Mouse (Mus musculus) intestine, postnatal 0 days (tissue): ENCODE data around the gene Fxyd3. TPM values are rescaled to one million over a fixed set of nuclear protein-coding genes. Genes with fewer than 3 reads are reported as not detected.

Experiments used
- ATAC-seq: fragments of 200-750 bp; cut with Nextera tagmentation; 2 replicates; pipeline ENCODE4 v1.8.0; 2017; ENCODE audit warnings: mild to moderate bottlenecking, moderate TSS enrichment, moderate library complexity
- H3K27ac ChIP-seq: fragments of 300-500 bp; sonication (generic); 2 replicates; pipeline ENCODE4 v1.5.1; 2014; ENCODE audit warnings: mild to moderate bottlenecking, low read depth, low read length, moderate library complexity
- H3K27me3 ChIP-seq: fragments of 300-500 bp; sonication (generic); replicated peaks from 2 replicates; pipeline ENCODE4 v1.6.1; 2014; ENCODE audit warnings: low read length, mixed read lengths; ENCODE audit not compliant: control insufficient read depth, insufficient read depth
- H3K36me3 ChIP-seq: fragments of 300-500 bp; sonication (generic); 2 replicates; pipeline ENCODE4 v1.6.1; 2014; ENCODE audit warnings: mild to moderate bottlenecking, moderate library complexity; ENCODE audit not compliant: control insufficient read depth, insufficient read depth
- H3K4me1 ChIP-seq: fragments of 300-500 bp; sonication (generic); replicated peaks from 2 replicates; pipeline ENCODE4 v1.6.1; 2014; ENCODE audit warnings: antibody characterized with exemption, low read length, mixed read lengths; ENCODE audit not compliant: control insufficient read depth, insufficient read depth
- H3K4me2 ChIP-seq: fragments of 300-500 bp; sonication (generic); replicated peaks from 2 replicates; pipeline ENCODE4 v1.6.1; 2014; ENCODE audit warnings: low read depth, mild to moderate bottlenecking, moderate library complexity
- H3K4me3 ChIP-seq: fragments of 300-500 bp; sonication (generic); 2 replicates; pipeline ENCODE4 v1.5.1; 2014; ENCODE audit warnings: low read depth, low read length
- H3K9ac ChIP-seq: fragments of 300-500 bp; sonication (generic); 2 replicates; pipeline ENCODE4 v1.6.1; 2014; ENCODE audit warnings: mild to moderate bottlenecking, low read depth, low read length
- H3K9me3 ChIP-seq: fragments of 300-500 bp; sonication (generic); 2 replicates; pipeline ENCODE4 v1.6.1; 2016; ENCODE audit warnings: mixed run types; ENCODE audit not compliant: control insufficient read depth
- CTCF ChIP-seq: sonication (generic); IDR thresholded peaks from 2 replicates; pipeline ENCODE4 v1.5.1; 2016; ENCODE audit warnings: low read depth, mild to moderate bottlenecking, control low read depth, antibody characterized with exemption, moderate library complexity
- WGBS: fragments of 180-500 bp; shearing (Covaris S2); extraction: QIAGEN DNeasy Blood & Tissue Kit; methylation state at CpG from one replicate; pipeline ENCODE4 v1.1.7; 2014; 5-methylcytosine and 5-hydroxymethylcytosine counted together
- microRNA-seq: library from miRNA; unstranded; fragments of <30 nt; microRNA quantifications from one replicate; pipeline ENCODE4, GENCODE M21; 2016
- polyA plus RNA-seq: library from polyadenylated mRNA; unstranded; fragments of >200 nt; fragmentation: Nextera tagmentation; extraction: Ambion mirVana; gene quantifications from 2 replicates; pipeline ENCODE4 v1.2.1, GENCODE M21; 2015

Gene Fxyd3
- polyA plus RNA-seq, 1 experiment from 2014 or later = 48.0 TPM

- Histone ChIP-seq H3K9me3 (no peaks in the 10 kb centered on the region), H3K4me2 (no peak overlapping the region), H3K36me3 (no peaks in the 10 kb centered on the region), H3K4me1 (no peaks in the 10 kb centered on the region), H3K27ac (no peak overlapping the region), H3K27me3 (no peaks in the 10 kb centered on the region), H3K4me3 (no peak overlapping the region), H3K9ac (no peak overlapping the region)
- ATAC-seq = no peak
- TF ChIP-seq CTCF = no peak
- 75% methylated on average over 11 of the region's 11 CpGs for WGBS
Observed at GRCm38 (mm10) chr7:31035291-31035690, 41.2 kb downstream of the Fxyd3 start.

- no peak overlapping the region for H3K4me2 ChIP-seq
- peak; percentile 58 for TF ChIP-seq CTCF
- H3K27me3 ChIP-seq = no peaks in the 10 kb centered on the region
- H3K9ac ChIP-seq = no peak overlapping the region
- 60% methylated on average over 11 of the region's 11 CpGs for WGBS
- H3K4me1 ChIP-seq = no peaks in the 10 kb centered on the region
- 0 out of 2 replicates have a peak, but pooled peaks have one; percentile 31 for ATAC-seq
- no peak overlapping the region for H3K27ac ChIP-seq
- no peaks in the 10 kb centered on the region for H3K36me3 ChIP-seq
- H3K9me3 ChIP-seq = no peaks in the 10 kb centered on the region
- no peak overlapping the region for H3K4me3 ChIP-seq
Observed at GRCm38 (mm10) chr7:31034789-31035188, 41.7 kb downstream of the Fxyd3 start.

- 47% methylated on average over 9 of the region's 9 CpGs for WGBS
- no peaks in the 10 kb centered on the region for H3K4me1 ChIP-seq
- ATAC-seq = no peak
Observed at GRCm38 (mm10) chr7:31033409-31034165, 42.9 kb downstream of the Fxyd3 start.

GRCm38 (mm10) chr7:31031731-31032130, 44.8 kb downstream of the Fxyd3 start:
- no peak for TF ChIP-seq CTCF
- no peak for ATAC-seq
- 85% methylated on average over 7 of the region's 7 CpGs for WGBS

More at GRCm38 (mm10) chr7:31033409-31034165, 42.9 kb downstream of the Fxyd3 start:
- no peaks in the 10 kb centered on the region for H3K27me3 ChIP-seq
- H3K9ac ChIP-seq = no peak overlapping the region
- H3K36me3 ChIP-seq = no peaks in the 10 kb centered on the region
- no peak for TF ChIP-seq CTCF
- H3K4me2 ChIP-seq = no peak overlapping the region
- H3K27ac ChIP-seq = no peak overlapping the region
- H3K9me3 ChIP-seq = no peaks in the 10 kb centered on the region
- no peak overlapping the region for H3K4me3 ChIP-seq

GRCm38 (mm10) chr7:31030717-31031116, 45.8 kb downstream of the Fxyd3 start:
- no peaks in the 10 kb centered on the region for H3K27me3 ChIP-seq
- H3K4me2 ChIP-seq = no peak overlapping the region
- H3K4me1 ChIP-seq = no peaks in the 10 kb centered on the region
- no peaks in the 10 kb centered on the region for H3K9me3 ChIP-seq
- WGBS = 61% methylated on average over 2 of the region's 2 CpGs
- no peak overlapping the region for H3K9ac ChIP-seq
- no peak for ATAC-seq
- no peak overlapping the region for H3K27ac ChIP-seq
- TF ChIP-seq CTCF = no peak
- H3K4me3 ChIP-seq = no peak overlapping the region
- H3K36me3 ChIP-seq = no peaks in the 10 kb centered on the region

More at GRCm38 (mm10) chr7:31031731-31032130, 44.8 kb downstream of the Fxyd3 start:
- no peaks in the 10 kb centered on the region for H3K9me3 ChIP-seq
- H3K9ac ChIP-seq = no peak overlapping the region
- no peaks in the 10 kb centered on the region for H3K36me3 ChIP-seq
- no peak overlapping the region for H3K27ac ChIP-seq
- no peak overlapping the region for H3K4me3 ChIP-seq
- no peak overlapping the region for H3K4me2 ChIP-seq
- H3K4me1 ChIP-seq = no peaks in the 10 kb centered on the region
- no peaks in the 10 kb centered on the region for H3K27me3 ChIP-seq

- no peaks in the 10 kb centered on the region for H3K36me3 ChIP-seq
- H3K4me3 ChIP-seq = no peak overlapping the region
- no peaks in the 10 kb centered on the region for H3K4me1 ChIP-seq
- H3K9ac ChIP-seq = no peak overlapping the region
- no peak overlapping the region for H3K27ac ChIP-seq
- no peaks in the 10 kb centered on the region for H3K9me3 ChIP-seq
- 69% methylated on average over 8 of the region's 8 CpGs for WGBS
- TF ChIP-seq CTCF = no peak
- no peak for ATAC-seq
- H3K4me2 ChIP-seq = no peak overlapping the region
- no peaks in the 10 kb centered on the region for H3K27me3 ChIP-seq
Observed at GRCm38 (mm10) chr7:31028609-31029008, 47.9 kb downstream of the Fxyd3 start.

Small RNA genes within 50 kb of the gene (microRNA-seq; reads per million reads assigned to microRNA genes)
- gene Mir7050 = not detected

Other genes with a start within 250 kb of the Fxyd3 start
- 0.21 and 0.47 TPM in 2 replicates for gene Ffar3, start 220.5 kb downstream of the Fxyd3 start, polyA plus RNA-seq
- 0.13 and 0.21 TPM in 2 replicates for gene Ffar1, start 215.1 kb downstream of the Fxyd3 start, polyA plus RNA-seq
- gene Cd22, start 196.4 kb downstream of the Fxyd3 start, polyA plus RNA-seq = 0.27 and 0.51 TPM in 2 replicates
- gene Mag, start 161.8 kb downstream of the Fxyd3 start, polyA plus RNA-seq = 0.18 and 0.31 TPM in 2 replicates
- not detected in 2 replicates for gene Hamp2, start 152.0 kb downstream of the Fxyd3 start, polyA plus RNA-seq
- 0.43 TPM in 1 of 2 replicates, not detected in the other for gene Hamp, start 132.7 kb downstream of the Fxyd3 start, polyA plus RNA-seq
- gene Usf2, start 119.9 kb downstream of the Fxyd3 start, polyA plus RNA-seq = 13.3 and 15.0 TPM in 2 replicates
- gene Lsr, start 103.2 kb downstream of the Fxyd3 start, polyA plus RNA-seq = 110 and 118 TPM in 2 replicates
- 10.4 and 12.0 TPM in 2 replicates for gene Fam187b, start 102.9 kb downstream of the Fxyd3 start, polyA plus RNA-seq
- 18.2 and 19.3 TPM in 2 replicates for gene Fxyd5, start 34.2 kb downstream of the Fxyd3 start, polyA plus RNA-seq
- gene Fxyd7, start 25.2 kb downstream of the Fxyd3 start, polyA plus RNA-seq = 15.2 and 16.2 TPM in 2 replicates
- gene Fxyd1, start 19.5 kb downstream of the Fxyd3 start, polyA plus RNA-seq = 78.9 and 83.1 TPM in 2 replicates
- 0.70 and 0.78 TPM in 2 replicates for gene Lgi4, start 17.4 kb downstream of the Fxyd3 start, polyA plus RNA-seq
- 21.2 and 28.3 TPM in 2 replicates for gene Hpn, start 38.6 kb upstream of the Fxyd3 start, polyA plus RNA-seq
- 2.7 and 3.3 TPM in 2 replicates for gene Scn1b, start 50.3 kb upstream of the Fxyd3 start, polyA plus RNA-seq
- 10.3 and 12.4 TPM in 2 replicates for gene Gramd1a, start 79.2 kb upstream of the Fxyd3 start, polyA plus RNA-seq
- not detected in 2 replicates for gene Scgb2b2, start 213.8 kb upstream of the Fxyd3 start, polyA plus RNA-seq
- not detected in 2 replicates for gene Scgb1b2, start 215.1 kb upstream of the Fxyd3 start, polyA plus RNA-seq